Mouse (Mus musculus) hindbrain, embryonic 12.5 days (tissue): ENCODE results near the gene Olfr309. TPM values are rescaled to one million over a fixed set of nuclear protein-coding genes. Genes with fewer than 3 reads are reported as not detected.
"Not testable (repeated sequence)": the region's sequence is repeated elsewhere in the genome, so short reads cannot be mapped to it uniquely, and the experiment has no call there.

Experiments
- ATAC-seq: fragments of 200-750 bp; cut with Nextera tagmentation; 2 replicates; pipeline ENCODE4 v1.8.0; 2017; ENCODE audit warnings: moderate TSS enrichment; ENCODE audit not compliant: low FRiP score
- H3K27ac ChIP-seq: fragments of 300-500 bp; sonication (generic); 2 replicates; pipeline ENCODE4 v1.5.1; 2016; ENCODE audit warnings: mild to moderate bottlenecking
- H3K27me3 ChIP-seq: fragments of 300-500 bp; sonication (generic); 2 replicates; pipeline ENCODE4 v1.6.1; 2016; ENCODE audit warnings: mild to moderate bottlenecking
- H3K36me3 ChIP-seq: fragments of 300-500 bp; sonication (generic); 2 replicates; pipeline ENCODE4 v1.6.1; 2016; ENCODE audit warnings: mild to moderate bottlenecking
- H3K4me1 ChIP-seq: fragments of 300-500 bp; sonication (generic); 2 replicates; pipeline ENCODE4 v1.6.1; 2016
- H3K4me2 ChIP-seq: fragments of 300-500 bp; sonication (generic); replicated peaks from 2 replicates; pipeline ENCODE4 v1.6.1; 2016; ENCODE audit warnings: mild to moderate bottlenecking
- H3K4me3 ChIP-seq: fragments of 300-500 bp; sonication (generic); 2 replicates; pipeline ENCODE4 v1.5.1; 2016; ENCODE audit warnings: mild to moderate bottlenecking
- H3K9ac ChIP-seq: fragments of 300-500 bp; sonication (generic); 2 replicates; pipeline ENCODE4 v1.6.1; 2016; ENCODE audit warnings: mild to moderate bottlenecking, moderate library complexity
- H3K9me3 ChIP-seq: fragments of 300-500 bp; sonication (generic); replicated peaks from 2 replicates; pipeline ENCODE4 v1.6.1; 2016; ENCODE audit warnings: mild to moderate bottlenecking
- WGBS: fragments of 180-500 bp; shearing (Covaris S2); methylation state at CpG from one replicate; pipeline ENCODE4 v1.1.7; 2016; 5-methylcytosine and 5-hydroxymethylcytosine counted together
- microRNA-seq: library from miRNA; unstranded; fragments of <30 nt; microRNA quantifications from one replicate; pipeline ENCODE4, GENCODE M21; 2017
- polyA plus RNA-seq: library from polyadenylated mRNA; unstranded; fragments of >200 nt; fragmentation: Nextera tagmentation; extraction: Ambion mirVana; gene quantifications from 2 replicates; pipeline ENCODE4 v1.2.1, GENCODE M21; 2016

The Olfr309 gene
- not detected in 2 replicates for polyA plus RNA-seq

DNA sequence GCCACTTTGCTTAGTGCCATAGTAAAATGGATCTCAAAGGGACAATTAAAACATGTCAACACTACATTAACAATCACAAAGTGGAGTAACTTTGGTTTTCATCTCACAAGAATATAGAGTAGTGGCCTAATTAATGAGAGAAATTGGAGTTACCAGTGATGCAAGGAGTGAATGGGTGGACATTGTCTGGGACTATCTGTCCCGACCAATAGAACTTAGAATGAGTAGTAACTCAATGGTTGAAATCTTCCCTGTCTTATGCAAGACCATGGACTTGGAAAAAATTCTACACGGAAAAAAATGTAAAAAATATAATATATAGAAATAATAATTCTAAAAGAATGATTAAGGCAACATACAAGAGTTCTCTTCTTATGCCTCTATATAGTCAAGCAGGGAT, at the start of gene Olfr309:
Gene Olfr309, minus strand, starts transcription at position 101 of the 400 bp plus-strand sequence.
- Histone ChIP-seq H3K4me1 (no peaks in the 10 kb centered on the region), H3K4me2 (no peak within 1 kb of the TSS), H3K4me3 (no peak within 1 kb of the TSS), H3K27ac (no peak within 1 kb of the TSS), H3K27me3 (no peaks in the 10 kb centered on the region), H3K9ac (no peak within 1 kb of the TSS), H3K9me3 (no peaks in the 10 kb centered on the region), H3K36me3 (no peaks in the 10 kb centered on the region)
- whole genome bisulfite sequencing: 74% methylated on average over 2 of the region's 2 CpGs
- no peak for ATAC-seq

GRCm38 (mm10) chr7:86346296-86346695, 32.8 kb upstream of the Olfr309 start:
- not testable (repeated sequence) for H3K9me3 ChIP-seq, H3K27me3 ChIP-seq, H3K4me3 ChIP-seq, H3K9ac ChIP-seq, H3K4me2 ChIP-seq, H3K4me1 ChIP-seq, ATAC-seq, H3K36me3 ChIP-seq, H3K27ac ChIP-seq
- WGBS: 92% methylated on average over 9 of the region's 9 CpGs

DNA sequence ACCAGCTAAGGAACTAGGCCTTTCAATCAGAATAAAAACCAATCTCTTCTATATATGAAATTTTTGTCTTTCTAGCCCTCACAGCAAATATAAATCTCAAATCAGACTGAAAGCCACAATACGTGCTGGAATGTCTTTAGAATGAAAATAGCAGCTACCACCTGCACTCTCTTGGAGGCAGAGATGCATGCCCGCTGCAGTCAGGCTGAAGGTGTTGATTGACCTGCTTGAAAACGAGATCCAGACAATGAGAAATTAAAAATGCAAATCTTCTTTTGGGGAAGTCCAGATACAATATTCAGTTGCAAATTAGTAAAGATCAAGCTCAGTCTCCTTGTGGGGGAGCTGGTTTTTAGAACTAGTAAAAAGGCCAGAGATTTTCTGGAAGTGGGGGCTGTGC, 30.7 kb upstream of the Olfr309 start:
- Histone ChIP-seq H3K36me3 (no peaks in the 10 kb centered on the region), H3K9me3 (no peaks in the 10 kb centered on the region), H3K4me3 (no peak overlapping the region), H3K4me2 (no peak overlapping the region), H3K27me3 (no peaks in the 10 kb centered on the region), H3K27ac (no peak overlapping the region), H3K4me1 (no peaks in the 10 kb centered on the region), H3K9ac (no peak overlapping the region)
- ATAC-seq: no peak
- 81% methylated on average over 3 of the region's 3 CpGs for WGBS

GRCm38 (mm10) chr7:86342881-86343565, 29.5 kb upstream of the Olfr309 start:
- no peak overlapping the region for H3K4me2 ChIP-seq
- no peaks in the 10 kb centered on the region for H3K27me3 ChIP-seq
- no peaks in the 10 kb centered on the region for H3K9me3 ChIP-seq
- 81% methylated on average over 14 of the region's 14 CpGs for WGBS
- H3K4me3 ChIP-seq: no peak overlapping the region
- no peaks in the 10 kb centered on the region for H3K4me1 ChIP-seq
- H3K36me3 ChIP-seq: no peaks in the 10 kb centered on the region
- H3K9ac ChIP-seq: no peak overlapping the region
- no peak for ATAC-seq
- no peak overlapping the region for H3K27ac ChIP-seq

DNA sequence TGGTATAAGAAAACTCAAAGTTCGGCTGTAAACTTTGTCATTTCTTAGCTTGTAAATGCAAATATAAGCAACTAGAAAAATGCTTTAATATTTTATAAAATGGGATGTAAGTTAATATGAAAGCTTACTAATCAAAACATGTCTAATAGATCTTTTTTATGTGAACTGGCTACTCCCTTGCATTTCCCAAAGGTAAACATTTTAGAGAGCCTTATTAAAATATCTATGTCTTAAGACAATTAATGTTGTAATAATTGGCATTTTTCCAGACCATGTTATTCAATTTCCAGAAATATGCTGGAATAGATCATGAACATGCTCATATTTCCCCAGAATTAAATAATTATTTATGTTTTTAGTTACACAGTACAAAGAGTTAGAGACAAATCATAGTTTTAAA, 24.0 kb upstream of the Olfr309 start, which contains the start of gene Olfr307:
Gene Olfr307, minus strand, starts transcription at position 101 of the 400 bp plus-strand sequence.
- no peaks in the 10 kb centered on the region for H3K27me3 ChIP-seq
- H3K4me3 ChIP-seq: no peak within 1 kb of the TSS
- H3K4me1 ChIP-seq: no peaks in the 10 kb centered on the region
- no peak for ATAC-seq
- 76% methylated on average over 1 of the region's 1 CpGs for WGBS
- no peaks in the 10 kb centered on the region for H3K36me3 ChIP-seq
- no peak within 1 kb of the TSS for H3K27ac ChIP-seq
- H3K4me2 ChIP-seq: no peak within 1 kb of the TSS
- H3K9ac ChIP-seq: no peak within 1 kb of the TSS
- no peaks in the 10 kb centered on the region for H3K9me3 ChIP-seq

GRCm38 (mm10) chr7:86325530-86325929, 12.0 kb upstream of the Olfr309 start, which contains the start of gene Olfr308:
Gene Olfr308 (minus strand): TSS chr7:86325630.
- no peaks in the 10 kb centered on the region for H3K9me3 ChIP-seq
- H3K27me3 ChIP-seq: no peaks in the 10 kb centered on the region
- no peak within 1 kb of the TSS for H3K4me3 ChIP-seq
- no peaks in the 10 kb centered on the region for H3K4me1 ChIP-seq
- no peak within 1 kb of the TSS for H3K27ac ChIP-seq
- H3K4me2 ChIP-seq: no peak within 1 kb of the TSS
- no peak within 1 kb of the TSS for H3K9ac ChIP-seq
- no peaks in the 10 kb centered on the region for H3K36me3 ChIP-seq
- ATAC-seq: no peak

GRCm38 (mm10) chr7:86321323-86321722, 7.8 kb upstream of the Olfr309 start:
- no peak overlapping the region for H3K9ac ChIP-seq
- no peaks in the 10 kb centered on the region for H3K27me3 ChIP-seq
- H3K9me3 ChIP-seq: no peaks in the 10 kb centered on the region
- no peaks in the 10 kb centered on the region for H3K36me3 ChIP-seq
- no peak for ATAC-seq
- H3K4me1 ChIP-seq: no peaks in the 10 kb centered on the region
- H3K4me3 ChIP-seq: no peak overlapping the region
- 99% methylated on average over 2 of the region's 2 CpGs for WGBS
- H3K27ac ChIP-seq: no peak overlapping the region
- no peak overlapping the region for H3K4me2 ChIP-seq

GRCm38 (mm10) chr7:86277072-86277471, 36.4 kb downstream of the Olfr309 start, which contains the start of gene Olfr310:
Gene Olfr310 (minus strand): TSS chr7:86277172.
- Histone ChIP-seq H3K9ac (no peak within 1 kb of the TSS), H3K4me1 (no peaks in the 10 kb centered on the region), H3K36me3 (no peaks in the 10 kb centered on the region), H3K9me3 (no peaks in the 10 kb centered on the region), H3K4me3 (no peak within 1 kb of the TSS), H3K4me2 (no peak within 1 kb of the TSS), H3K27me3 (no peaks in the 10 kb centered on the region), H3K27ac (no peak within 1 kb of the TSS)
- no peak for ATAC-seq
- 71% methylated on average over 1 of the region's 1 CpGs for WGBS

Small RNA genes within 50 kb of the gene (microRNA-seq; reads per million reads assigned to microRNA genes)
- not detected for gene Gm23192

Other genes with a start within 250 kb of the Olfr309 start
- gene Vmn2r75, start 141.9 kb downstream of the Olfr309 start, polyA plus RNA-seq: not detected in 2 replicates
- not detected in 2 replicates for gene Vmn2r76, start 67.4 kb downstream of the Olfr309 start, polyA plus RNA-seq
- not detected in 2 replicates for gene Olfr310, start 36.5 kb downstream of the Olfr309 start, polyA plus RNA-seq
- not detected in 2 replicates for gene Olfr308, start 11.9 kb upstream of the Olfr309 start, polyA plus RNA-seq
- gene Olfr307, start 23.9 kb upstream of the Olfr309 start, polyA plus RNA-seq: not detected in 2 replicates
- gene Olfr305, start 53.2 kb upstream of the Olfr309 start, polyA plus RNA-seq: not detected in 2 replicates
- not detected in 2 replicates for gene Olfr304, start 73.0 kb upstream of the Olfr309 start, polyA plus RNA-seq
- gene Olfr303, start 84.1 kb upstream of the Olfr309 start, polyA plus RNA-seq: not detected in 2 replicates
- gene Olfr301, start 90.1 kb upstream of the Olfr309 start, polyA plus RNA-seq: not detected in 2 replicates
- not detected in 2 replicates for gene Olfr299, start 146.2 kb upstream of the Olfr309 start, polyA plus RNA-seq
- not detected in 2 replicates for gene Olfr298, start 178.8 kb upstream of the Olfr309 start, polyA plus RNA-seq
- not detected in 2 replicates for gene Olfr297, start 206.3 kb upstream of the Olfr309 start, polyA plus RNA-seq